Mouse (Mus musculus) lung, embryonic 16.5 days (tissue): Measurements from ENCODE around the gene Hexim1. TPM values are rescaled to one million over a fixed set of nuclear protein-coding genes. Genes with fewer than 3 reads are reported as not detected.

Experiments used
- ATAC-seq: fragments of 200-750 bp; cut with Nextera tagmentation; 2 replicates; pipeline ENCODE4 v1.8.0; 2017; ENCODE audit warnings: low read depth, mild to moderate bottlenecking, moderate library complexity
- H3K27ac ChIP-seq: fragments of 300-500 bp; sonication (generic); 2 replicates; pipeline ENCODE4 v1.5.1; 2014; ENCODE audit warnings: mild to moderate bottlenecking, control low read depth, low read length
- H3K27me3 ChIP-seq: fragments of 300-500 bp; sonication (generic); 2 replicates; pipeline ENCODE4 v1.6.1; 2014; ENCODE audit warnings: low read depth, low read length, mixed read lengths; ENCODE audit not compliant: control insufficient read depth, insufficient read depth
- H3K36me3 ChIP-seq: fragments of 300-500 bp; sonication (generic); 2 replicates; pipeline ENCODE4 v1.6.1; 2014; ENCODE audit warnings: low read length; ENCODE audit not compliant: control insufficient read depth, insufficient read depth
- H3K4me1 ChIP-seq: fragments of 300-500 bp; sonication (generic); replicated peaks from 2 replicates; pipeline ENCODE4 v1.6.1; 2014; ENCODE audit warnings: low read length, mixed read lengths; ENCODE audit not compliant: control insufficient read depth, insufficient read depth
- H3K4me2 ChIP-seq: fragments of 300-500 bp; sonication (generic); 2 replicates; pipeline ENCODE4 v1.6.1; 2014; ENCODE audit warnings: low read depth, low read length, control low read depth
- H3K4me3 ChIP-seq: fragments of 300-500 bp; sonication (generic); 2 replicates; pipeline ENCODE4 v1.5.1; 2014; ENCODE audit warnings: mild to moderate bottlenecking, low read length, control low read depth
- H3K9ac ChIP-seq: fragments of 300-500 bp; sonication (generic); 2 replicates; pipeline ENCODE4 v1.6.1; 2014; ENCODE audit warnings: low read length, control low read depth
- H3K9me3 ChIP-seq: fragments of 300-500 bp; sonication (generic); 2 replicates; pipeline ENCODE4 v1.6.1; 2016; ENCODE audit warnings: low read length; ENCODE audit not compliant: control insufficient read depth
- WGBS: fragments of 180-500 bp; shearing (Covaris S2); extraction: QIAGEN DNeasy Blood & Tissue Kit; methylation state at CpG from one replicate; pipeline ENCODE4 v1.1.7; 2014; 5-methylcytosine and 5-hydroxymethylcytosine counted together
- polyA plus RNA-seq: library from polyadenylated mRNA; unstranded; fragments of >200 nt; fragmentation: Nextera tagmentation; extraction: Ambion mirVana; gene quantifications from 2 replicates; pipeline ENCODE4 v1.2.1, GENCODE M21; 2015

Gene Hexim1
- polyA plus RNA-seq, 1 experiment from 2014 or later = 4.6 TPM

GRCm38 (mm10) chr11:103102725-103103349 lies 13.2 kb upstream of the Hexim1 start:
- Histone ChIP-seq H3K4me2 (peak overlapping the region; percentile 90), H3K4me3 (peak overlapping the region; percentile 68), H3K27ac (no peak overlapping the region), H3K4me1 (peaks cover 18% of the 10 kb centered on the region), H3K9ac (peak overlapping the region; percentile 67), H3K36me3 (no peaks in the 10 kb centered on the region), H3K9me3 (no peaks in the 10 kb centered on the region), H3K27me3 (peaks cover 16% of the 10 kb centered on the region)
- WGBS = under 1% methylated on average over 35 of the region's 35 CpGs
- peak; percentile 94 for ATAC-seq

- H3K9ac ChIP-seq = no peak overlapping the region; the same call in 1 of the 2 replicates
- no peaks in the 10 kb centered on the region for H3K36me3 ChIP-seq
- H3K27ac ChIP-seq = no peak overlapping the region
- 48% methylated on average over 8 of the region's 8 CpGs for WGBS
- H3K27me3 ChIP-seq = peaks cover 16% of the 10 kb centered on the region
- peak overlapping the region; percentile 68 for H3K4me3 ChIP-seq
- no peaks in the 10 kb centered on the region for H3K9me3 ChIP-seq
- ATAC-seq = no peak
- peaks cover 17% of the 10 kb centered on the region for H3K4me1 ChIP-seq
- peak overlapping the region; percentile 90 for H3K4me2 ChIP-seq
Observed at GRCm38 (mm10) chr11:103103621-103104020, 12.4 kb upstream of the Hexim1 start.

GRCm38 (mm10) chr11:103104469-103104868 lies 11.6 kb upstream of the Hexim1 start:
- 66% methylated on average over 7 of the region's 7 CpGs for WGBS
- no peak overlapping the region; the same call in 1 of the 2 replicates for H3K9ac ChIP-seq
- peaks cover 17% of the 10 kb centered on the region for H3K4me1 ChIP-seq
- H3K9me3 ChIP-seq = no peaks in the 10 kb centered on the region
- ATAC-seq = no peak
- H3K4me3 ChIP-seq = no peak overlapping the region
- H3K27me3 ChIP-seq = peaks cover 16% of the 10 kb centered on the region
- H3K36me3 ChIP-seq = no peaks in the 10 kb centered on the region
- H3K4me2 ChIP-seq = no peak overlapping the region
- H3K27ac ChIP-seq = no peak overlapping the region

- Histone ChIP-seq H3K27ac (no peak overlapping the region), H3K9ac (no peak overlapping the region), H3K9me3 (no peaks in the 10 kb centered on the region), H3K36me3 (no peaks in the 10 kb centered on the region), H3K4me3 (no peak overlapping the region), H3K4me2 (no peak overlapping the region), H3K4me1 (peaks cover 17% of the 10 kb centered on the region), H3K27me3 (peaks cover 11% of the 10 kb centered on the region)
- WGBS = 53% methylated on average over 14 of the region's 14 CpGs
- no peak for ATAC-seq
Observed at GRCm38 (mm10) chr11:103105180-103105725, 10.8 kb upstream of the Hexim1 start.

- H3K4me1 ChIP-seq = peaks cover 13% of the 10 kb centered on the region
- H3K9ac ChIP-seq = no peak overlapping the region
- peaks cover 6% of the 10 kb centered on the region for H3K27me3 ChIP-seq
- H3K9me3 ChIP-seq = no peaks in the 10 kb centered on the region
- no peak overlapping the region for H3K4me2 ChIP-seq
- WGBS = 75% methylated on average over 6 of the region's 6 CpGs
- no peaks in the 10 kb centered on the region for H3K36me3 ChIP-seq
- ATAC-seq = no peak
- no peak overlapping the region for H3K4me3 ChIP-seq
- H3K27ac ChIP-seq = no peak overlapping the region
Observed at GRCm38 (mm10) chr11:103105810-103106209, 10.2 kb upstream of the Hexim1 start.

GRCm38 (mm10) chr11:103106386-103106785 lies 9.6 kb upstream of the Hexim1 start:
- no peak overlapping the region for H3K4me2 ChIP-seq
- WGBS = 59% methylated on average over 4 of the region's 4 CpGs

GRCm38 (mm10) chr11:103111301-103111700 lies 4.7 kb upstream of the Hexim1 start:
- Histone ChIP-seq H3K4me3 (peak overlapping the region; percentile 50), H3K27me3 (no peaks in the 10 kb centered on the region), H3K27ac (no peak overlapping the region; the same call in 1 of the 2 replicates), H3K4me1 (peaks cover 24% of the 10 kb centered on the region), H3K4me2 (peak overlapping the region; percentile 64), H3K9me3 (no peaks in the 10 kb centered on the region), H3K36me3 (no peaks in the 10 kb centered on the region), H3K9ac (peak overlapping the region; percentile 64)
- no peak for ATAC-seq
- whole genome bisulfite sequencing = 20% methylated on average over 10 of the region's 10 CpGs

More at GRCm38 (mm10) chr11:103106386-103106785, 9.6 kb upstream of the Hexim1 start:
- Histone ChIP-seq H3K27me3 (no peaks in the 10 kb centered on the region; the same call in 1 of the 2 replicates), H3K9me3 (no peaks in the 10 kb centered on the region), H3K27ac (no peak overlapping the region), H3K4me3 (no peak overlapping the region), H3K36me3 (no peaks in the 10 kb centered on the region), H3K9ac (no peak overlapping the region), H3K4me1 (peaks cover 13% of the 10 kb centered on the region)
- ATAC-seq = no peak

GRCm38 (mm10) chr11:103111881-103112551 lies 4.0 kb upstream of the Hexim1 start:
- 0 out of 2 replicates have a peak, but pooled peaks have one; percentile 7 for ATAC-seq
- Histone ChIP-seq H3K4me3 (peak overlapping the region; percentile 50), H3K9me3 (no peaks in the 10 kb centered on the region), H3K9ac (peak overlapping the region; percentile 64), H3K36me3 (no peaks in the 10 kb centered on the region), H3K4me1 (peaks cover 24% of the 10 kb centered on the region), H3K4me2 (peak overlapping the region; percentile 64), H3K27ac (peak overlapping the region; percentile 32), H3K27me3 (no peaks in the 10 kb centered on the region)
- WGBS = 2% methylated on average over 28 of the region's 28 CpGs

GRCm38 (mm10) chr11:103112552-103112912 lies 3.5 kb upstream of the Hexim1 start:
- H3K36me3 ChIP-seq = no peaks in the 10 kb centered on the region
- WGBS = 26% methylated on average over 9 of the region's 9 CpGs
- peak overlapping the region; percentile 32 for H3K27ac ChIP-seq
- no peaks in the 10 kb centered on the region for H3K9me3 ChIP-seq
- H3K9ac ChIP-seq = peak overlapping the region; percentile 64
- peaks cover 24% of the 10 kb centered on the region for H3K4me1 ChIP-seq
- peak overlapping the region; percentile 64 for H3K4me2 ChIP-seq
- no peaks in the 10 kb centered on the region for H3K27me3 ChIP-seq
- peak overlapping the region; percentile 50 for H3K4me3 ChIP-seq
- ATAC-seq = no peak
